Mouse (Mus musculus): ENCODE data around the gene Slc31a1. TPM values are rescaled to one million over a fixed set of nuclear protein-coding genes. Genes with fewer than 3 reads are reported as not detected.

The Slc31a1 gene
- polyA plus RNA-seq (2015; fragmentation: Nextera tagmentation; extraction: Ambion mirVana), result 50.9 and 54.3 TPM in 2 replicates

- TF ChIP-seq EP300 (IDR thresholded peaks at IDR 0.05; ENCODE audit: low read depth) (0 out of 2 replicates have a peak, but pooled peaks have one; percentile 50), CTCF (IDR thresholded peaks at IDR 0.05; ENCODE audit: low read depth) (no peak)
- DNase-seq (peak; percentile 99), ATAC-seq (peak; percentile 100)
- H3K27ac ChIP-seq (ENCODE audit: low read depth), result peak within 1 kb of the TSS; percentile 89
- peak within 1 kb of the TSS; percentile 76 for H3K4me3 ChIP-seq (ENCODE audit: low read depth, low read length)
- no peaks in the 10 kb centered on the region for H3K27me3 ChIP-seq (ENCODE audit: insufficient read depth, low read length)
- peaks cover 4% of the 10 kb centered on the region; the same call in 1 of the 2 replicates for H3K36me3 ChIP-seq (replicated peaks; ENCODE audit: insufficient read depth, low read length)
- WGBS (ENCODE audit: insufficient replicate concordance), result 0% methylated on average over 51 of the region's 51 CpGs
- no peaks in the 10 kb centered on the region for H3K9me3 ChIP-seq (ENCODE audit: low read length)
- peak within 1 kb of the TSS; percentile 79 for H3K9ac ChIP-seq (replicated peaks)
- peak within 1 kb of the TSS; percentile 88 for H3K4me2 ChIP-seq (ENCODE audit: low read depth, low read length)
- H3K4me1 ChIP-seq (ENCODE audit: insufficient read depth), result peaks cover 29% of the 10 kb centered on the region
These were observed at the start of gene Slc31a1, which contains the start of gene Fkbp15 for GRCm38 (mm10) chr4:62360088-62360804. TSS of gene Slc31a1 (plus strand) at chr4:62360727. TSS of gene Fkbp15 (minus strand) at chr4:62360548.

DNA sequence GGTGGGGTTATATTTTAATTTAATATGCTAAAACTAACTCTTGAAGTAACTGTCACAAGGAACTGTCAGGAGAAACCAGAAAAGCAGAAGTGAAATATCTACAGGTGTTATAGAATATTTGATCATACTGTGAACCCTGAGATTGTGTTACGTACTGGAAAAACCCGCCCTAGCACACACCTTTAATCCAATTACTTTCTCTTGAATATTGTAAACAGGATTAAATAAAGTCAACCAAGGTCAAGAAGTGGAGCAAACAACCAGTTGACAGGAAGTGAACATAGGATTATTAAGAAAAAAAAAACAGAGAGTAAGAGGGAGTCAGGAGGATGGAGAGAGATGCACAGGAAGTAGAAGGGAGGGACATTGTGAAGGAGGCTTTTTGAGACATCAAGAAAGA is 47.7 kb upstream of the Slc31a1 start:
- H3K4me1 ChIP-seq (ENCODE audit: insufficient read depth), result no peaks in the 10 kb centered on the region
- no peak overlapping the region for H3K27ac ChIP-seq (ENCODE audit: low read depth)
- H3K27me3 ChIP-seq (ENCODE audit: insufficient read depth, low read length), result no peaks in the 10 kb centered on the region
- no peak overlapping the region for H3K9ac ChIP-seq (replicated peaks)
- no peak overlapping the region for H3K4me2 ChIP-seq (ENCODE audit: low read depth, low read length)
- TF ChIP-seq EP300 (IDR thresholded peaks at IDR 0.05; ENCODE audit: low read depth), result no peak
- no peak for TF ChIP-seq CTCF (IDR thresholded peaks at IDR 0.05; ENCODE audit: low read depth)
- WGBS (ENCODE audit: insufficient replicate concordance), result 86% methylated on average over 2 of the region's 2 CpGs
- H3K9me3 ChIP-seq (ENCODE audit: low read length), result no peaks in the 10 kb centered on the region
- H3K4me3 ChIP-seq (ENCODE audit: low read depth, low read length), result no peak overlapping the region
- DNase-seq, result no peak
- ATAC-seq, result no peak
- H3K36me3 ChIP-seq (replicated peaks; ENCODE audit: insufficient read depth, low read length), result peaks cover 57% of the 10 kb centered on the region

DNA sequence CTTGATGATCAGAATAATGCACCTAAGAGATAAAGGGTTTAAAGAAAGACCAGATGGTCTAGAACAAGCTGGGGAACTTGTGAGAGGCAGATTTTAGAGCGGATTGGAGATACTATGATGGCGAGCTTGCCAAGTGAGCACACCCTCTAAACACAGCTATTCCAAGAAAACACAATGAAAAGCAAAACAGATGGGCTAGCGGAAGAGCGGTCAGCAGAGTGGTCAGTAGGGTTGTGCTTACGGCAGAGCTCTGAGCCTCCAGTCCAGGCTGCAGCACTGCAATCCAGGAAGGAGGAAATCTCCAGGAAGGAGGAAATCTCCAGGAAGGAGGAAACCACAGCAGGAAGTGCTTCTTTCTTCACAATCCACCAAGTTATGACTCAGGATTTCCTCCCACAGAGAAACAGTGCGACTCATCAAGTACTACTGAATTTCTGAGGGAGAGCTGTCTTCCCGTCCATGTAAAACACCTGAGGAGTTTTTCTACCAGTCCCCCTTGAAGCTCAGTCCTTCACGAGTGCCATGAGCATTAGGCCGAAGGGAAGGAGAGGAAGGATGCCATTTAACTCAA is 46.8 kb upstream of the Slc31a1 start:
- DNase-seq (no peak), ATAC-seq (peak; percentile 38)
- TF ChIP-seq EP300 (IDR thresholded peaks at IDR 0.05; ENCODE audit: low read depth) (no peak), CTCF (IDR thresholded peaks at IDR 0.05; ENCODE audit: low read depth) (no peak)
- Histone ChIP-seq H3K27me3 (ENCODE audit: insufficient read depth, low read length) (no peaks in the 10 kb centered on the region), H3K4me2 (ENCODE audit: low read depth, low read length) (no peak overlapping the region), H3K4me3 (ENCODE audit: low read depth, low read length) (no peak overlapping the region), H3K9me3 (ENCODE audit: low read length) (no peaks in the 10 kb centered on the region), H3K27ac (ENCODE audit: low read depth) (peak overlapping the region; percentile 32; the same call in 1 of the 2 replicates), H3K36me3 (replicated peaks; ENCODE audit: insufficient read depth, low read length) (peaks cover 59% of the 10 kb centered on the region), H3K9ac (replicated peaks) (no peak overlapping the region), H3K4me1 (ENCODE audit: insufficient read depth) (no peaks in the 10 kb centered on the region)
- 77% methylated on average over 9 of the region's 9 CpGs for WGBS (ENCODE audit: insufficient replicate concordance)

- TF ChIP-seq EP300 (IDR thresholded peaks at IDR 0.05; ENCODE audit: low read depth) (no peak), CTCF (IDR thresholded peaks at IDR 0.05; ENCODE audit: low read depth) (no peak)
- 86% methylated on average over 3 of the region's 3 CpGs for WGBS (ENCODE audit: insufficient replicate concordance)
- Histone ChIP-seq H3K9me3 (ENCODE audit: low read length) (no peaks in the 10 kb centered on the region), H3K4me1 (ENCODE audit: insufficient read depth) (no peaks in the 10 kb centered on the region), H3K4me3 (ENCODE audit: low read depth, low read length) (no peak overlapping the region), H3K27me3 (ENCODE audit: insufficient read depth, low read length) (no peaks in the 10 kb centered on the region), H3K36me3 (replicated peaks; ENCODE audit: insufficient read depth, low read length) (peaks cover 67% of the 10 kb centered on the region), H3K4me2 (ENCODE audit: low read depth, low read length) (no peak overlapping the region), H3K9ac (replicated peaks) (no peak overlapping the region), H3K27ac (ENCODE audit: low read depth) (no peak overlapping the region)
- DNase-seq (no peak), ATAC-seq (no peak)
These were observed 46.0 kb upstream of the Slc31a1 start for GRCm38 (mm10) chr4:62314516-62314915.

- DNase-seq (no peak), ATAC-seq (peak; percentile 44; the same call in 1 of the 2 replicates)
- TF ChIP-seq EP300 (IDR thresholded peaks at IDR 0.05; ENCODE audit: low read depth) (no peak), CTCF (IDR thresholded peaks at IDR 0.05; ENCODE audit: low read depth) (no peak)
- no peaks in the 10 kb centered on the region for H3K27me3 ChIP-seq (ENCODE audit: insufficient read depth, low read length)
- no peaks in the 10 kb centered on the region for H3K4me1 ChIP-seq (ENCODE audit: insufficient read depth)
- H3K36me3 ChIP-seq (replicated peaks; ENCODE audit: insufficient read depth, low read length), result peaks cover 78% of the 10 kb centered on the region
- H3K9ac ChIP-seq (replicated peaks), result no peak overlapping the region
- H3K9me3 ChIP-seq (ENCODE audit: low read length), result no peaks in the 10 kb centered on the region
- no peak overlapping the region for H3K4me3 ChIP-seq (ENCODE audit: low read depth, low read length)
- no peak overlapping the region for H3K4me2 ChIP-seq (ENCODE audit: low read depth, low read length)
- 73% methylated on average over 2 of the region's 2 CpGs for WGBS (ENCODE audit: insufficient replicate concordance)
- H3K27ac ChIP-seq (ENCODE audit: low read depth), result no peak overlapping the region
These were observed 44.1 kb upstream of the Slc31a1 start for GRCm38 (mm10) chr4:62316456-62316855.

GRCm38 (mm10) chr4:62318294-62318693 is 42.2 kb upstream of the Slc31a1 start:
- Histone ChIP-seq H3K9ac (replicated peaks) (no peak overlapping the region), H3K27me3 (ENCODE audit: insufficient read depth, low read length) (no peaks in the 10 kb centered on the region), H3K4me3 (ENCODE audit: low read depth, low read length) (no peak overlapping the region), H3K36me3 (replicated peaks; ENCODE audit: insufficient read depth, low read length) (peaks cover 81% of the 10 kb centered on the region), H3K9me3 (ENCODE audit: low read length) (no peaks in the 10 kb centered on the region), H3K27ac (ENCODE audit: low read depth) (no peak overlapping the region), H3K4me2 (ENCODE audit: low read depth, low read length) (no peak overlapping the region), H3K4me1 (ENCODE audit: insufficient read depth) (no peaks in the 10 kb centered on the region)
- TF ChIP-seq CTCF (IDR thresholded peaks at IDR 0.05; ENCODE audit: low read depth), result no peak
- TF ChIP-seq EP300 (IDR thresholded peaks at IDR 0.05; ENCODE audit: low read depth), result no peak
- no peak for DNase-seq
- WGBS (ENCODE audit: insufficient replicate concordance), result 60% methylated on average over 1 of the region's 1 CpGs
- ATAC-seq, result no peak
